Mouse (Mus musculus) mouse trophoblast stem cell (cell line): ENCODE results near the gene Gm45233.

Experiments
- in situ Hi-C, 2 experiments: fragments of 300-500 bp; cut with MseI, MboI; formaldehyde crosslinking; loops; 2 replicates in 1 of 2; 3 replicates in 1 of 2; pipeline ENCODE4 v1.15.1; 2025

Gm45233 gene

DNA sequence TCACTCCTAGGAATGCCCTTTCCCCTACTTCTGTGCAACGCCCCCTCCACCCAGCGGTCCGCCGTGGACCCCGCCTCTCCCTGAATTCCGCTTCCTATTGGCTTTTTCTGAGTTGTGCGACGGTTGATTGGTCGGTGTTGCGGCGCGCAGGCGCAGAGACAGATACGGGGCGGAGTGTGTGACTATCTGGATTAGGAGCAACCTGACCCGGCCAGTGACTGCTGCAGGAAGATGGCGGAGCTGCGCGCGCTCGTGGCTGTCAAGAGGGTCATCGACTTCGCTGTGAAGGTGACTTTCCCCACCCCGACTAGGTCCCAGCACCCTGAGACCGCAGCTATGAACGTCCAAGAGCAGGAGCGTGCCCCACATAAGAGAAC, at the start of gene Gm45233, which contains the start of gene Etfb:
Gm45233 (plus strand) TSS at position 212 of the 377 bp plus-strand sequence.
Etfb (plus strand) TSS at position 167 of the 377 bp plus-strand sequence.
- in situ Hi-C loops: no loop called here

DNA sequence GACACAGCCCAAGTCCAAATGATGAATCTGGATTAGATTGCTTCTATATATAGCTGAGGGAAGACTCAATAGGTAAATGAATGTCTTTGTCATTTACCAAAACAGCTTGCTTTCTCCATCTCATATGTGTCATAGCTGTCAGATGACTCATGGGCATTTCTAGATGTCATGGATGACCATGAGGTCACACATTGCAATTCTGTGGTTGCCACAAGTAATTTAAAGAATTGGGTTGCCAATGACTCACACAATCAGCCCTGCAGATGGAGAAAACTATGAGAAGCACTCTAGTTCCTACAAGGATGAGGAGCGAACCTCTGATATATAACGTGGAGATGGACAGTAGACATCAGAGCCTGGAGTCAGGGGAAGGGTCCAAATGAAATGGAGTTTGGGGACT, 44.4 kb upstream of the Gm45233 start:
- in situ Hi-C loops: no loop called here

DNA sequence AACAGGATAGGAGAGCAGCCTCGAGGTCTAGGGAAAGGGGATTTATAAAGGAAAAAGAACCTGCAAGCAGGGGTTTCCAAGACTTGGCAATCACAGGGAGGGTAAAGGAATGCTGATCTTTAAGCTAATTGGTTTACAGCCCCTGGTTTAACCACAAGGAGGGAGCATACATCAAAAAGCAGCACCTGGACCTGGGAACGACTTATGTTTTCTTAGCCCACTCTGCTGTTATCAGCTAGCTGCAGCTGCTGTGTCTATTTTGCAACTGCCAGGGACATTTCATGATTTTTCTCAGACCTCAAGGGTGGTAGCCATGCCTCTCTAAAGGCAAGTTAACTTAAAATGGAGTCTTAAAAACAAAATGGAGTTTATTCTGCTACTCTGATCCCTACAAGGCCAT, 41.2 kb upstream of the Gm45233 start:
- in situ Hi-C loops: no loop called here

DNA sequence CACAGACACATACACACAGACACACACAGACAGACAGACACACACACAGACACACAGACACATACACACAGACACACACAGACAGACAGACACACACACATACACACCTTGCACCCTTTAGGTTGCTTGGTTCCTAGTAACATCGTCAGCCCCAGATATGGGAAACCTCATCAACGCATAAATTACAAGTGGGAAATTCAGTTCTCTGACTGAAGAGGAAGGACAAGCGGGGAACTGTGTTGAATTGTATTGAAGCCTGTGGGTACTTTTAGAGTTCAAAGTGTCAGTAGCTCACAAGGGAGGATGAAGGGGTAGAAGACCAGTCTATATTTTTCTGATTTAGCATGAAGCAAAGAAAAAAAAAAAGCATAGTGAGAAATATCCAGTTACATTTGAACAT, 36.4 kb upstream of the Gm45233 start:
- in situ Hi-C loops: no loop called here

DNA sequence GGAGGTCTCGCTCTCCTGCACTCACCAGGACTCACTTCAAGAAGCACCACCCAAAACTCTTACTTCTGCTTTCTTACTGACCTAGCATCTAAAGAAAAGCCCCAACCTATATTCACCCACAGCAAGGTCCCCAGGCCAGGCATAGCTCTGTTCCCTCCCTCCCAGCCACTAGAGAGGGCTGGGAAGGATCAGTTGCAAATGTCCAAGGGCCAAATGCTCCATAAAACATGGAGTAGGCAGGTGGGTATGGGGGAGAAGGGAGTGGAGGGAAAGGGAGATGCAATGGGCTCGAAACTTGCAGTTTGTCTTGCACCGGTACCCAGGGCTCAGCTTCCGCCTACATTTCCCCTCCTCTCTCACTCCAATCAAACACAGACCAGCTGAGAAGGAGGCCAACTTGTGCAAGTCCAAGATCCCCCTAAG, 35.8 kb upstream of the Gm45233 start, which contains the start of gene Siglecg:
Siglecg (plus strand) TSS at position 74 of the 423 bp plus-strand sequence.
- in situ Hi-C loops: no loop called here

DNA sequence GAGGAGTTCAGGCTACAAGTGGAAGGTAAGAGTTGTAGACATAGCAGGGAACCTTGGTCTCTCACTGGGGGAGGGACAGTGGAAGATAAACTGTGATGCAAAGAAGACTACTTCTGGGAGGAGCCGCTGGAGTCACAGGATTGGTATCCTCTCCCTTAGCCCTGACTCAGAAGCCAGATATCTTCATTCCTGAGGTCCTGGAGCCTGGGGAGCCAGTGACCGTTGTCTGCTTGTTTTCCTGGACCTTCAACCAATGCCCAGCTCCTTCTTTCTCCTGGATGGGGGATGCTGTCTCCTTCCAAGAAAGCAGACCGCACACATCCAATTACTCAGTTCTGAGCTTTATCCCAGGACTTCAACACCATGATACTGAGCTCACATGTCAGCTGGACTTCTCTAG, 34.8 kb upstream of the Gm45233 start:
- in situ Hi-C loops: no loop called here

DNA sequence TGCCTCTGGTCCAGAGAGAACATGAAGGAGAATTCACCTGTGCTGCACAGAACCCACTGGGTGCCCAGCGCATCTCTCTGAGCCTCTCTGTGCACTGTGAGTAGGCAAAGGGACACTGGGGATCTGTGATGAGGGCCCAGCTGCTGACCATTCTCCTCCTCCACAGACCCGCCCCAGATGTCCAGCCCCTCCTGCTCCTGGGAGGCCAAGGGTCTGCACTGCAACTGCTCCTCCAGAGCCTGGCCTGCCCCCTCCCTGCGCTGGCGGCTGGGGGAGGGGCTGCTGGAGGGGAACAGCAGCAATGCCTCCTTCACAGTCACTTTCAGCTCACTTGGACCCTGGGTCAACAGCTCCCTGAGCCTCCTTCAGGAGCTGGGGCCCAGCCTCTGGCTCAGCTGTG, 32.2 kb upstream of the Gm45233 start:
- in situ Hi-C loops: loop anchor here (5.0 kb wide), 1 partner anchor 1381 kb away; no protein-coding TSS in a partner anchor

DNA sequence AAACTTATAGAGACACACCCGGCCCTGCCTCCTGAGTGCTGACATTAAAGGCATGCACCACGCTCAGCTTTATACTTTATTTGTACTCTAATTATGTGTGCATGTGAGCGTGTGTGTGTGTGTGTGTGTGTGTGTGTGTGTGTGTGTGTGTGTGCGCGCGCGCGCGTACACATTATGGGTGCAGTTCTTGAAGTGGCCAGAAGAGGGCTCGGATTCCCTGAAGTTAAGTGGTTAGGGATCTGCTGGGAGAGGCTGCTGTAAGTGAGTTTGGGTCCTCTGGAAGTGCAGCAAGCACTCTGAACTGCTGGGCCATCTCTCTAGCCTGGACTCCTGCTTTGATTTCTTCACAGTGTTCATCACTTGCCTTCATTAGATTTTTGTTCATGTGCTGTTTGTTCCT, 26.6 kb upstream of the Gm45233 start:
- in situ Hi-C loops: no loop called here

DNA sequence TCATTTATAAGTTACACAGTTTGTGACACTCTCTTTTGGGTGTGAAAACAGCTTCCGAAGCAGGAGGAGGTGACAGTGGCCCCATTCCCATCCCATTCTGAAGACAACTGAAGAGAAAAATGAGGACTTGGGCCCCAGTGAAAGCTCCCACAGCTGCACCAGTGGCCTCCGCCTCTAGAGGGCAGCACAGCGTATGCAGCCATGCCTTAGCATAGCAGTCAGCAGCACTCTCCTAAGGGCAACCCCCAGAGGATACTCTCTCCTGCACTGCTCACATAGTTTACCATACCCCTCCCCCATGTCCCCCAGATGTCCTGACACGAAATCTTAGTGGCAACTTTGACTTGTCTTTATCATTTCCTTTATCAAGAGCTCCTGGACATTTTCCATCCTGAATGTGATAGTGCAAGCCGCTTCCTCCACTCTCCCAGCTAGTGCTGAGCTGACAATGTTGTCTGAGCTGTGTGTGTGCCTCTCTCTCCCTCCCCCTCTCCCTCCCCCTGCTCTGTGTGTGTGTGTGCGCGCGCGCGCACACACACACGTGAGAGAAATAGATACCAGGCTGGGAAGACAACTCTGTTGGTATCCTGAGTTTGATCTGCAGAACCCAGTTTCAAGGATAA, 20.8 kb upstream of the Gm45233 start:
- in situ Hi-C loops: no loop called here

DNA sequence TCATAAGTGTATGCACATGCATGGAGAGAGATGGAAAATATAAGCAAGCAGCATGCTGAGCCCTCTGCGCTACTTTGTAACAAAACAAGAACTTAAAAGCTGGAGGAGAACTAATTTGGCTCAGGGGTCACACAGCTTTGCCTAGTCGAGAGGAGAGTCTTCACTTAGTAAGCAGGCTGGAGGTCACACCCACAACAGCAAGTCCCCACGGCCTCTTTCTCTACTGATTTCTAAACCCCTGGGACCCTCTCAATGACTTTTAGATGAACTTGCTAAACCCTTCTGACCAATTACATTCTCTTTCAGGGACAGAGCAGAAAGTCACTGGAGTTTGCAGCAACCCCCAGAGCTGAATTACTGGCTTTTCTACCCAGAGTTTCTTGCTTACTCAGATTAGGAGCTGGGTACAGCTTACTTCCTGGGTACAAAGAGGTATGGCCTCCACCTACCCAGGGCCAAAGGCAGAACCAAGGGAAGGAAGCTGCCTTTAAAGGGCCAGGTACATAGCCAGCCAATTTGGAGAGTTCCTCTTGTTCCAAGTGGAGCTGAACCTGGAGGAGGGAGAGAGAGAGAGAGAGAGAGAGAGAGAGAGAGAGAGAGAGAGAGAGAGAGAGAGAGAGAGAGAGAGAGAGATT, 19.8 kb upstream of the Gm45233 start:
- in situ Hi-C loops: no loop called here

DNA sequence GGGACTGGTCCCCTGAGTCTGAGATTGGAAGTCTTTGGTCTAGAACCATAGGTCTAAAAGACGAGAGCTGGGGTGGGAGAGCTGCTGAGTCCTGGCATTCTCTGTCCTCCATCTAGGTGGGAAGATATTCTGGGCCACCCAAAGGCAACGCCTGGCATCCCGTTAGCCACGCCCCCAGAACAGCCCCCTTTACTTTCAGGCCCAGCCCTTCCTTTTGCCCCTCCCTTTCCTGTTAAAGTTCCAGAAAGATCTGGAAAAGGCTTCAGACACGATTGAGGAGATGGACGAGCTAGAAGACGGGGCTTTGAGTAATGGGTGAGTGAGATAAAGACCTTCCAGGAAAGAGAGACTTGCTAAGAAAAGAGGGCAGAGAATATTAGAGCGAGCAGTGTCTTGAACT, 16.5 kb upstream of the Gm45233 start, which contains the start of gene Lim2:
Lim2 (plus strand) TSS at position 265 of the 400 bp plus-strand sequence.
- in situ Hi-C loops: no loop called here

DNA sequence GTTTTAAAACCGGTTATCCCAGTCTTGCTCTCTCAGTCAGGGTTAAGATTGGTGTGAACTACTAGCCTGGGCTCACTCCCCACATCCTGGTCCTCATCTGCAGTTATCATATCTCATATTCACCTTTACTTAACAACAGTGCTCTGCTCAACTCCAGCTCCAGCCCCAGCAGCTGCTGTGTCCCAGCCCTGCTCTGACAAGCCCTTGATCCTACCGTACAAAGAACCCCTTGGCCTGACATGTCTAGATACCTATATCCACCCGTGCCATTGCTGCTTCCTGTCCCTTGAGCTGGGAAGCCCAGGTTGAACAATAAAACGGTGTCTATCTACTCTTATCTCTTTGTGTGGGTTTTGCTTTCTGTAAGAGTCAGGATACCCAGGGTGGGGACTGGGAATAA, 14.4 kb upstream of the Gm45233 start:
- in situ Hi-C loops: no loop called here

DNA sequence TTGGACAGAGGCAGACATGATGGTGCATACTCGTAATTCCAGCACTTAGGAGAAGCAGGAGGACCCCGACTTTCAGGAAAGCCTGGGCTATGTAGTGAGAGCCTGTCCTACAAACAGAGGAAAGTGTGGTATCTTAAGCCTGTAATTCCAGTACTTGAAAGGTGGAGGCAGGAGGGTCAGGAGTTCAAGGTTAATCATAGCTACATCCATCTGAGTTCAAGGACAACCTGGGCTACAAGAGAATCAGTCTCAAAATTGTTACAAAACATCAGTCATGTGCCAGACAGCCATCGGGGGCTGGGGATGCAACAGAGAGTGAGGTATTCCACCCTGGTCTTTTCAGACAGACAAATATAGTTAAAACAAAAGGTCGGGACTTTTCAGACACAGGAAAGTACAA, 11.0 kb upstream of the Gm45233 start:
- in situ Hi-C loops: no loop called here

DNA sequence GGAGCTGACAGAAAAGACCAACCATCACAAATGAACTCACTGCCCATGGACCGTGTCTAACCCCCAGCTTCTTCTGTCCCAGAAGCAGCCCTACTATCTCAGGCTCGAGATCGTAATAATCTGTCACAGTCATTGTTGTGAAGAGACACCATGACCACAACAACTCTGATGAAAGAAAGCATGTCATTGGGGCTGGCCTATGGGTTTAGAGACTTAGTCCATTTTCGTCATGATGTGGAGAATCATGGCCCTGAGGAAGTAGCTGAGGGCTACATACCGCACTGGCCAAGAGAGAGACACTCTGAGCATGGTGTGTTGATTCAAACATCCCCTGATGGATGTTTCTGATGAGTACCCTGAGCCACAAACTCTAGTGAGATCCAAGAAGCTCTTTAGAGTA, 9.3 kb upstream of the Gm45233 start:
- in situ Hi-C loops: no loop called here

DNA sequence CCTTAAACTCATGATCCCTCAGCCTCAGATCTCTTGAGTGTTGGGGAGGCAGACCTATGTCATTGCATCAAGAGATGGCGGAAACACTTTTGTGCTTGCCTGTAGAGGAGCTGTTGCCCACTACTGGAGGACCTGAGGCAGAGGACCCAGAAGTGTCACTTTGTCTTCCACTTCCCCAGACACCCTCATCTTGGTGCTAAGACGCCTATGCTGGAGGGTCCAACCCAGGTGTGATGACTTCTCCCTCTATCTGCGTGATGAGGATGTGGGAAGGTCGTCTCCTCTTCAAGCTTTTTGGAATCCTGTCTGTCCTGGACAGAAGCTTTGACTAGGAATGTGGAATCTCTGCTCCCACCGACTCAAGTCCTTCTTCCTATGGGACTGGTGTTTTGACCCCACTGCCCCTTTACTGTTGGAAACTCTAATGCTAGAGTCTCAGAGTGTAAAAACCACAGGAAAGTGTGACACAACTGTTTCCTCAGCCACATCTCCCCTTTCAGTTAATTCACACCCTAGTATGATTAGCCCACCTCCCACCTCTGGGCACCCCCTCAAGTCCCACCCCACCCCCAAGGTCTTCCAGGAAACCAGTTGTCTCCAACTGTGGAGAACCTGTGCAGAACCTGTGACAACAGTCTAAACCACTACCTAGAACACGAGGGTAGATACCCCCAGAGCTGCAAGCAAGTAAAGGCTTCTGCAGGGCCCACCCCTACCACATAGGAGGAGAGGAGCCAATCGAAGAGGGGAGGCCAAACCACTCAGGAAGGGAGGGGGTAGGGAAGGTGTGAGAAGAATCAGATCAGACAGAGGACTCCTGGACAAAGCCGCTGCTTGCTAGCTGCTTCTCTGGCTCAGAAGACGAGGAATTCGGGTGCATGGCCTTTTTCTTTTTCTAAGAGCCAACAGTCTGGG, 7.3 kb upstream of the Gm45233 start, which contains the start of gene Nkg7:
Nkg7 (plus strand) TSS at position 733 of the 915 bp plus-strand sequence.
- in situ Hi-C loops: no loop called here

DNA sequence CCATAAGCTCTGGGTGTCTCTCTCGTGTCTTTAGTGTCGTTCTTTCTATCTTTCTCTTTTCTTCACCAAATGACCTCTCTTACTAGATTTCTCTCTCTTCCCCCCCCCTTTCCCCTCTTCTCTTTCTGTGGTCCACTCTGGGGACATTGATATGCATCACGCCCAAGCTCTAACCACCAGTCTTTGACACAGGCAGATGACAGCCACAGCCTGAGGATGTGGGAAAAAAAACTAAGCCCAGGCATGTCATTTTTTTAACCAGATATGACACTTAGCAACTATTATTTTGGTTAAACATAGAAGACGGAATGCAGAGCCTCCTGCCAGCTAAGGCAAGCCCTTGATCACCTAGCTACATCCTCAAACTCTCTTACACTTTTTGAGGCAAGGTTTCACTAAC, 5.3 kb upstream of the Gm45233 start:
- in situ Hi-C loops: no loop called here

DNA sequence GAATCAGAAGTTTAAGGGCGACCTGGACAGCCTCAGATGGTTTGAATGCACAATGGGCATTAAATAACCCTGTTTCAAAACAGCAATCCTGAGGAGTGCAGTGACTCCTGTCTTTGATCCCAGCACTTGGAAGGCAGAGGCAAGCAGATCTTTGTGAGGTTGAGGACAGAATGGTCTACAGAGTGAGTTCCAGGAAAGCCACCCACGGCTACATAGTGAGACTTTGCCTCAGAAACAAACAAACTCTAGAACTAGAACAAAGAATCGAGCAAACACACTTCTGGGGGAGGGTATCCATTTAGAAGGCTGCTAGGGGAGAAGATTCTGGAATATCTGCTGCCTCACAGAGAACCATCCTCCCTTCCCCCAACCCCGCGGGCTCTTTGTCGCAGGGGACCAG, 3.4 kb upstream of the Gm45233 start, which contains the start of gene Cldnd2:
Cldnd2 (plus strand) TSS at position 301 of the 400 bp plus-strand sequence.
- in situ Hi-C loops: no loop called here

DNA sequence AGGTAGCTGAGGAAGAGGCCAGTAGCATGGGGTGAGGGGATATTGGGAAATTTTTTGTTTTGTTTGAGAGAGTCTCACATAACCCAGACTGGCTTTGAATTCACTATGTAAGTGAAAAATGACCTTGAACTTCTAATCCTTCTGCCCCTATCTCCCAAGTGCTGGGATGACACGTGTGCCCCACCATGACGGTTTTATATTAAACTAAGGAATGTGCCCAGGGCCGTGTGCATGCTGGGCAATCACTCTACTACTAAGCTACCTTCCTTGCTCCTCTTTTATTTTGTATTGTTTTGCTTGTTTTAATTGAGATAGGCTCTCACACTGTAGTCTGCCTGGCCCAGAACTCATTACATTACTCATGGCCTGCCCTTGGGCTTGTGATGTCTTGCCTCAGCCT, 2.9 kb upstream of the Gm45233 start:
- in situ Hi-C loops: no loop called here

DNA sequence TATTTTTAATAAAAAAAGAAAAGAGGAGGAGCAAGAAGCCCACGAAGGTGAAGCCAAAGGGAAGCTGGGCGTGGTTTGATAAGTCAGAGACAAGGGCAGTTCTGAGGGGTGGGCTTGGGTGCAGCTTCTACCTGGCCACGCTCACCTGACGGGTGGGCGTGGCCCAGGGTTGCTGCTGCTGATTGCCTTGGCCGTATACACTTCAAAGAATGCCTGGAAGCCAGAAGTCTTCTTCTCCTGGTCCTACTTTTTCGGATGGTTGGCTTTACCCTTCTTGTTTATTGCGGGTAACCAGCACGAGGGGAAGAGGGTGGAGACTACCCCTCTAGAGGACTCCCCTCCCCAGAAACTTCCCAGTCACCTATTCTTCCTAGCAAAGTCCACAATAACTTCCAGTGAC, 1.2 kb upstream of the Gm45233 start:
- in situ Hi-C loops: no loop called here

DNA sequence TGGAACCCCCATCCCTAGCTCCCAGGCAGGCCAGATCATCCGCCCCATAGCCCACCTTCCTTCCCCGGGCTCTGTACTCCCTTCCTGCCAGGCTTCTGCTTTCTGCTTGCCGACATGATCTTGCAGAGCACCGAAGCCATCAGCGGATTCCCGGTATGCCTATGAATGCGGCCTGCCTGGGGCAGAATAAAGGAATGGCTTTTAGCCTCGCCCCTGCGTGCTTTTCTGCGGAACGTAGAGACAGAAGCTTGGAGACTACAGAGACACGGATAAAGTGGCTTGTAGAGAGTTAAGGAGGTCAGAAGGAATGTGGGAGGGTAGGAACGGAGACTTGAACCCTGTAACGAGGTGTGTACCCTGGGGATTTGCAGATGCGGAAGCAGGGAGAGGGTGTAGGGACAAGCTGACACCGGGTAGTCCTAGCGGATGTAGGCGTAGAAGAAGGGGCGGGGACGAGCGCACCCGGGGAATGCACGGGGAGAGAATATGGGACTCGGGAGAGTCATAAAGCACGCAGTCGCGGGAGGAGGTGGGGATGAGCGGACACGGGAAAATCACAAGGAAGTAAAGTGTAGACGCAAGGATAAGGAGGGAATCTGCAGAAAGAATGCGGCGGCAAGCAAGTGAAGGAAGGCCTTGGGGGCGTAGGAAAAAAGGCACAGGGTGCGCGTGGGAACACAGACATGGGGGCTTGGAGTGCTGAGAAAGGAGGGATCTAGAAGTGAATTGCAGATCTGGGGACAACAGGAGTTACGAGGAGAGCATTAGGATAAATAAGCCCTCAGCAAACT, 607 bp upstream of the Gm45233 start:
- in situ Hi-C loops: no loop called here

DNA sequence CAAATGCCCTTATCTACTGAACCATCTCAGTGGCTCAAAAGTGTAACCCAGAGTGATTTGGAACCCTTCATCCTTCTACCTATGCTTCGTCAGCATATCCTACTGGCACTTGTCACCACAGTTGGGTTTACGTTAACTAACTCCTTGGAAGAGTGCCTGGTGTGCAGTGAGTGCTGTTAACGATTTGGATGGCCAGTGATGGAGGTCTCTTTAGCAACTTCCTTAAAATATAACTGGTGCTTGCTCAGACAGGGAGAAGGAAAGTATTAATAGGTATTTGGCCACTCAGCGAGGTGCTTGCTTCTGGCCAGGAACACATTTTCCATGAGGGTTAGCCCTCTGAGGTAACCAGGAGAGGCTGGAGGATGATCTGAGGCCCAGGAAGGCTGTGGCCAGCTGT, 3.9 kb downstream of the Gm45233 start:
- in situ Hi-C loops: no loop called here
